Mouse (Mus musculus): ENCODE results near the gene Gm20388.

- TF ChIP-seq POLR2A (IDR thresholded peaks at IDR 0.05; ENCODE audit: borderline replicate concordance, extremely low read depth, insufficient read depth, insufficient read length, poor library complexity, severe bottlenecking): no peak
- TF ChIP-seq CTCF (IDR thresholded peaks at IDR 0.05; ENCODE audit: borderline replicate concordance, extremely low read depth, insufficient read depth, insufficient read length): no peak
These were observed 3947.9 kb downstream of the Gm20388 start for GRCm38 (mm10) chr8:123858574-123858940.

Measured in brain, embryonic 14.5 days (tissue).